Mouse (Mus musculus): Measurements from ENCODE around the gene Lrrc73. TPM values are rescaled to one million over a fixed set of nuclear protein-coding genes. Genes with fewer than 3 reads are reported as not detected.

Gene Lrrc73
- 100 to 1,000 TPM; 101 to 103 TPM for total RNA-seq (2021)

GRCm38 (mm10) chr17:46253452-46254084 lies at the start of gene Lrrc73:
Gene Lrrc73, plus strand, starts transcription at chr17:46253531.
- peak; percentile 92 to 95 for DNase-seq (ENCODE audit: extremely low spot score in 1 of 2, low spot score in 2 of 2)
- intact Hi-C loops (cut with DNase I), result no loop called here

- no peak for DNase-seq (ENCODE audit: extremely low spot score in 1 of 2, low spot score in 2 of 2)
- intact Hi-C loops (cut with DNase I), result no loop called here
These were observed 46.7 kb upstream of the Lrrc73 start for GRCm38 (mm10) chr17:46206676-46207075.

DNA sequence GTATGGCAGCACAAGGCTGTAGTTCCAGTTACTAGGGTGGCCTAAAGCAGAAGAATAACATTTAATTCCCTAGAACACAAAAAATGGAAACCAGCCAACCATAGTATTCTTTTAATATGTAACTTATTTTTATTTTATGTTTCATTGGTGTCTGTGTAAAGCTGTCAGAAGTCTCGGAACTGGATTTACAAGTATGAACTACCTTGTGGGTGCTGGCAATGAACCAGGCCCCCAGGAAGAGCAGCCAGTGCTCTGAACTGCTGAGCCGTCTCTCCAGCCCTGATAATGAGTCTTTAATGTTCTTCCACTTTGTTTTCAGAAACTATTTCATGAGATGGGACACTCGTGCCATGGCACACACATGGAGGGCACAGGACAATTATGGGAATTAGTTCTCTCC lies 42.8 kb upstream of the Lrrc73 start:
- no peak for DNase-seq (ENCODE audit: extremely low spot score in 1 of 2, low spot score in 2 of 2)
- intact Hi-C loops (cut with DNase I), result no loop called here

DNA sequence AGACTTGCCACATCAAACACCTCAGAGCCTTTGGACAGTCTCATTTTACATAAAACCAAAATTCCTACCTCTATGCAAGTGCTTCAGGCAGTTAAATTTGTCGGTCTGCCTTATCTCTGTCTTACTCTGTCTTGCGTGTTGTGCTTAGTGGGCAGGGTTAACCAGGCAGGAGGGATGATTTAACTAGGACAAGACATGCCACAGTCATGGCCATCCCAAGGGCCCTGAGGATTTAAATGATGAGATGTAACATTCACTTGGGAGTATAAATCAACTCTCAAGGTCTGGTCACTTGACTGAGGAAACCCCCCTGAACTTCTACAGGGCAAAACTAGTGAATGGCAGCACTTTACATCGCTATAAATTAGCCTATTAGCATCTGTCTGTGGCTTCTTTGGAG lies 31.7 kb upstream of the Lrrc73 start:
- DNase-seq (ENCODE audit: extremely low spot score in 1 of 2, low spot score in 2 of 2), result no peak
- intact Hi-C loops (cut with DNase I), result no loop called here

DNA sequence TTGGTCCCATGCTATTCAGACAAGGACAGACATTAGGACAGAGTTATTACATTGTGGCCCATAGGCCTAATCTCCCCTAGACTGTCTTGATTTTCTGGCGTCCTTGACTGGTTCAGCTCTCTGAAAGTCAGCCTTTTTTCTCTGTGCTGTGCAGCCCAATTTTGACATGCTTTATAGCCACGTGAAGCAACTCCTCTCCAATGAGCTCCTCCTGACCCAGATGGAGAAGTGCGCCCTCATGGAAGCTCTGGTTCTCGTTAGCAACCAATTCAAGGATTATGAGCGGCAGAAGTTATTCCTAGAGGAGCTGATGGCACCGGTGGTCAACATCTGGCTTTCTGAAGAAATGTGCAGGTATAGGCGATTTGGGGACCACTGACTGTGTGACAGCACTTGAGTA lies 25.8 kb upstream of the Lrrc73 start:
- DNase-seq (ENCODE audit: extremely low spot score in 1 of 2, low spot score in 2 of 2), result no peak
- intact Hi-C loops (cut with DNase I), result no loop called here

DNA sequence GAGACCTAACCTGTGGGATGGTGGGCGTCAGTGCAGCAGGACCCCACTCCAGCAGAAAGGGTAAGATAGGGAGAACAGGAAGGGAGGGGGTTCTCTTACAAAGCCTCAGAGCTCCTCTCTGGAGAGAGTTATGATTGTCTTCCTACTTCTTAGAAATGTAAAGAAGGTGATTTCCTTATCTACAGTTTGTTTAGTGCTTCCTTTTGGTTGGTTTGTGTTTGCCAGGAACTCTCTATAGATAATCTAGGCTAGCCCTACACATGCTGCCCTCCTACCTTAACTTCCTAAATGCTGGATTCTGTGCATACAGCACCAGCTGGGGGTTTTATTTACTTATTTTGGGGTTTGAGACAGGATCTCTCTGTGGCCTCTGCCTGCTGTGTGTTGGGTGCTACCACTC lies 17.3 kb upstream of the Lrrc73 start:
- intact Hi-C loops (cut with DNase I), result no loop called here
- no peak for DNase-seq (ENCODE audit: extremely low spot score in 1 of 2, low spot score in 2 of 2)

- intact Hi-C loops (cut with DNase I), result no loop called here
- DNase-seq (ENCODE audit: extremely low spot score in 1 of 2, low spot score in 2 of 2), result no peak
These were observed 16.3 kb upstream of the Lrrc73 start for GRCm38 (mm10) chr17:46237079-46237478.

GRCm38 (mm10) chr17:46237480-46237879 lies 15.9 kb upstream of the Lrrc73 start:
- intact Hi-C loops (cut with DNase I), result no loop called here
- DNase-seq (ENCODE audit: extremely low spot score in 1 of 2, low spot score in 2 of 2), result no peak

DNA sequence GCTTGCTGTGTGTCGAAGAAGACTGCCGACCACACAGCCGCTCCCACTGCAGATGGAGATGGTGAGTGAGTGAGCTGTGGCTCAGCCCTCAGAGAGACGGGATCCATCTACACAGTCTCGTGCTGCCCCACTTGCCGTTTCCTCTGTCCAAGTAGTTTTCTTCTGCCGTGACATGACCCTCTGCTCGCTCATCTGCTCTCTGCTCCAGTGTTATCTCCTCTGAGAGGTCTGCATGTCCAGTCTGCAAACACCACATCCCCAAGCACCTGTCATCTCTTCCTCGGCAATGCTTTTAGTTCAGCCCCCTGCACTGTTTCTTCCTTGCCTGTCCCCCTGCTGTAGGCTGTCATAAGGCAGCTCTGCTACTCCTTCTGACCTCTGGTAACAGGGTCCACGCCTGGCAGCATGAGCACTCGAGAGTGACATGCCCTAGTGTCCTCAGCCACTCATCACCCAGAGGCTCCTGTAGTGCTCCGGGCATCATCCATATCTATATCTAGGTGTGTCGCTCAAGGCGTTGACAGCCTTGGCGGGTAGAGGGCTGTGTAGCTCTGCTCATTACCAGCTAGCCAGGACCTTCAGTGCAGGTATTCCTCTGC lies 13.7 kb upstream of the Lrrc73 start:
- no peak for DNase-seq (ENCODE audit: extremely low spot score in 1 of 2, low spot score in 2 of 2)
- intact Hi-C loops (cut with DNase I), result no loop called here

DNA sequence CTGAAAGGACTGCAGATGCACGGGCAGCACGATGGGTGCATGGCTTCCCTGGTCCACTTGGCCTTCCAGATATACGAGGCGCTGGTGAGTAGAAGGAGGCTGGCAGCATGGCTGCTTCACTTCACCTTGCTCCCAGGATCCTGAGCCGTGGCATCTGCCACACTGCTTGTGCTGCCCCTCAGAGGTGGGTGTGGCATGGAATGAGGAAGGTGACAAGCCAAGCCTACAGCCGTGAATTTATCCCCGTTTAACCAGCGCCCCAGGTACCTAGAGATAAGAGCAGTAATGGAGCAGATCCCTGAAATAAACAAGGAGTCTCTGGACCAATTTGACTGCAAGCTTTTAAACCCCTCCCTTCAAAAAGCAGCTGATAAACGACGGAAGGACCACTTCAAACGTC lies 11.9 kb upstream of the Lrrc73 start:
- intact Hi-C loops (cut with DNase I), result no loop called here
- no peak for DNase-seq (ENCODE audit: extremely low spot score in 1 of 2, low spot score in 2 of 2)

GRCm38 (mm10) chr17:46242274-46242673 lies 11.1 kb upstream of the Lrrc73 start:
- intact Hi-C loops (cut with DNase I), result no loop called here
- DNase-seq (ENCODE audit: extremely low spot score in 1 of 2, low spot score in 2 of 2), result no peak

DNA sequence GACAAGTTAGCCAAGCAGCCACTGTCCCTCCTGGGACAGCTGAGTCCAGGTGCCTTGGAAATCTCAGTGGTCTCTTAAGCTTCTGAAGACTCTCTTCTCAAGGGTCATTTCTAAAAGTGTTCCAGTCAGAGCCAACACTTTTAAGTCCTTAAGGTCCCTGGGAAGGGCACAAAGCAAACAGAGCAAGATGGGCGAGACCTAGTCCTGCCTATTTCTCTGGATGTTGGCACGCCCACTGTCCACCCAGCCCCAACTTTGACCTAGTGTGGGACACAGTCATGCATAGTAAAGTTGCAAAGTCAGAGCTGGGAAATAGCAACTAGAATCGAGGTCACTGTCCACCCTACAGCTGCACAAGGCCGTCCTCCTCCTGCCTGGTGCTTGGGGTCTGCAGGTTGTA lies 10.3 kb upstream of the Lrrc73 start:
- no peak for DNase-seq (ENCODE audit: extremely low spot score in 1 of 2, low spot score in 2 of 2)
- intact Hi-C loops (cut with DNase I), result no loop called here

DNA sequence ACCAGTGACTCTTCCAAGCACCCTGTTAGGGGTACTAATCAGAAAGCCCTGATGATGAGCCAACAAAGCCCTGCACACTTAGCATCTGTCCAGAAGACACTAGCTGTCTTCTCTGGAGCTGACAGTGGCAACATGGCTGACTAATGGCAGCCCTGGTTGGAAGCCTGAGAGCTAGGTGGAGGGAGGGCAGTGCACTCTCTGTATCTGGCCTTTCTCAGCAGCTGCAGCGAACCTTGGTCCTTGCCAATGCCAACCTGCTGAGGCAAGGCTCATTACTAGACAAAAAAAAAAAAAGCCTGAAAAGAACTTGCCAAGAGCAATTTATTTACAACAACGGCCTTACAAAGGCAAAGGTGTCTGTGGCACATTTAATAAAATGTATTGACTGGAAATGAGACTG lies 9.7 kb upstream of the Lrrc73 start:
- intact Hi-C loops (cut with DNase I), result no loop called here
- DNase-seq (ENCODE audit: extremely low spot score in 1 of 2, low spot score in 2 of 2), result no peak

- intact Hi-C loops (cut with DNase I), result no loop called here
- no peak for DNase-seq (ENCODE audit: extremely low spot score in 1 of 2, low spot score in 2 of 2)
These were observed 8.8 kb upstream of the Lrrc73 start for GRCm38 (mm10) chr17:46244579-46244978.

DNA sequence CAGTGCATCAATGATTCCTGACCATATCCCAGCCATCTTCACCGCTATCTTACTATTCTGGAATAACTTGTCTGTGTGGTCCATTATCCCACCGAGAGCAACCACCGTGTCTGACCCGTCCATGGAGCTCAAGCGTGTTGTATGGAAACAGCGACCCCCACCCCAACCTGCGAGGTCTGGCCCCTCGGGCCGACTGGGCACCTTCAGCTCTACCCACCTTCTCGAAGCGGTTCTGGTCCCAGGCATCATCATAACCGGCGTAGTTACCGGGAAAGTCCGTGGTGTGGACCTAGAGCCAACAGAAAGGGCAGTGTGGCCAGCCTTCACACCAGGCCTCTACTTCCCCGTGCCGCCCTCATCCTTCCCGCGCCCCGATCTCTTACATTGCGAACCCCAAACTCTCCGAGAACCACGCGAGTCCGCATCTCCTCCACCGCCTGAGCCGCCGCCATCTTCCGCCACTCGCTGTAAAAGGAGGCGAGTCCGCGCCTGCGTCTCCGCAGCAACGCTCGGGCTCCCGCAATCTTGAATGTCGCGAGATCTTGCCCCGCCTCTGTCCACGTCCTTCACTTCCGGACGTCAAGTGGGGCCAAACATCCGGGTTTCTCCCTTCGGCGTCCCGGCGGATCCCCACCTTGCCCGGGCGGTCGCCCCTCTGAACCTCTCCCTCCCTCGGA lies 5.7 kb upstream of the Lrrc73 start, which contains the start of the genes Polr1c and Yipf3:
TSS of gene Polr1c (minus strand) at position 543 of the 677 bp plus-strand sequence.
TSS of gene Yipf3 (plus strand) at position 569 of the 677 bp plus-strand sequence.
- intact Hi-C loops (cut with DNase I), result no loop called here
- DNase-seq (ENCODE audit: extremely low spot score in 1 of 2, low spot score in 2 of 2), result peak; percentile 95 to 97

- intact Hi-C loops (cut with DNase I), result no loop called here
- no peak for DNase-seq (ENCODE audit: extremely low spot score in 1 of 2, low spot score in 2 of 2)
These were observed 5.2 kb upstream of the Lrrc73 start for GRCm38 (mm10) chr17:46248189-46248522.

- intact Hi-C loops (cut with DNase I), result no loop called here
- no peak for DNase-seq (ENCODE audit: extremely low spot score in 1 of 2, low spot score in 2 of 2)
These were observed 2.2 kb upstream of the Lrrc73 start for GRCm38 (mm10) chr17:46251174-46251573.

- intact Hi-C loops (cut with DNase I), result no loop called here
- DNase-seq (ENCODE audit: extremely low spot score in 1 of 2, low spot score in 2 of 2), result no peak
These were observed 520 bp upstream of the Lrrc73 start for GRCm38 (mm10) chr17:46252571-46253451.

- intact Hi-C loops (cut with DNase I), result no loop called here
- peak in 1 of 2 experiments; percentile 76 for DNase-seq (ENCODE audit: extremely low spot score in 1 of 2, low spot score in 2 of 2)
These were observed 775 bp downstream of the Lrrc73 start for GRCm38 (mm10) chr17:46254106-46254505.
